Mouse (Mus musculus): ENCODE results near the gene Srgap3. TPM values are rescaled to one million over a fixed set of nuclear protein-coding genes. Genes with fewer than 3 reads are reported as not detected.
"Not testable (repeated sequence)": the region's sequence is repeated elsewhere in the genome, so short reads cannot be mapped to it uniquely, and the experiment has no call there.

The Srgap3 gene
- polyA plus RNA-seq, 1 experiment: 4.6 TPM

GRCm38 (mm10) chr6:112866096-112866495 lies 81.0 kb downstream of the Srgap3 start:
- Histone ChIP-seq H3K79me3 (ENCODE audit: low read depth) (no peaks in the 10 kb centered on the region), H3K79me2 (ENCODE audit: control insufficient read depth, insufficient read depth) (no peaks in the 10 kb centered on the region), H3K4me3 (ENCODE audit: insufficient read depth, poor library complexity, severe bottlenecking) (no peak overlapping the region), H3K27me3 (ENCODE audit: control insufficient read depth, insufficient read depth, insufficient read length) (no peaks in the 10 kb centered on the region), H3K36me3 (ENCODE audit: control insufficient read depth, insufficient read depth) (no peaks in the 10 kb centered on the region), H3ac (ENCODE audit: control insufficient read depth, insufficient read length, low read depth) (no peak overlapping the region)
- TF ChIP-seq CEBPB (IDR thresholded peaks at IDR 0.05; ENCODE audit: low read depth) (no peak), MYOG (IDR thresholded peaks at IDR 0.05; ENCODE audit: control insufficient read depth, extremely low read depth, insufficient read length) (no peak), MAX (IDR thresholded peaks at IDR 0.05) (no peak), FOSL1 (IDR thresholded peaks at IDR 0.05; ENCODE audit: insufficient read depth, low read length, poor library complexity, severe bottlenecking) (no peak), USF1 (IDR thresholded peaks at IDR 0.05; ENCODE audit: low read depth) (no peak), CTCF (IDR thresholded peaks at IDR 0.05; ENCODE audit: control insufficient read depth, insufficient read depth, insufficient read length) (no peak), MYOD1 (IDR thresholded peaks at IDR 0.05; ENCODE audit: control insufficient read depth, insufficient read length, low read depth) (no peak)

- no peak for TF ChIP-seq FOSL1 (IDR thresholded peaks at IDR 0.05; ENCODE audit: insufficient read depth, low read length, poor library complexity, severe bottlenecking)
- TF ChIP-seq CEBPB (IDR thresholded peaks at IDR 0.05; ENCODE audit: low read depth): no peak
- no peak for TF ChIP-seq MYOG (IDR thresholded peaks at IDR 0.05; ENCODE audit: control insufficient read depth, extremely low read depth, insufficient read length)
- TF ChIP-seq MYOD1 (IDR thresholded peaks at IDR 0.05; ENCODE audit: control insufficient read depth, insufficient read length, low read depth): no peak
- TF ChIP-seq CTCF (IDR thresholded peaks at IDR 0.05; ENCODE audit: control insufficient read depth, insufficient read depth, insufficient read length): no peak
- TF ChIP-seq MAX (IDR thresholded peaks at IDR 0.05): no peak
- TF ChIP-seq USF1 (IDR thresholded peaks at IDR 0.05; ENCODE audit: low read depth): no peak
- no peak overlapping the region for H3K4me3 ChIP-seq (ENCODE audit: insufficient read depth, poor library complexity, severe bottlenecking)
- no peaks in the 10 kb centered on the region for H3K79me3 ChIP-seq (ENCODE audit: low read depth)
- H3K27me3 ChIP-seq (ENCODE audit: control insufficient read depth, insufficient read depth, insufficient read length): no peaks in the 10 kb centered on the region
- no peaks in the 10 kb centered on the region for H3K36me3 ChIP-seq (ENCODE audit: control insufficient read depth, insufficient read depth)
- H3K79me2 ChIP-seq (ENCODE audit: control insufficient read depth, insufficient read depth): no peaks in the 10 kb centered on the region
- H3ac ChIP-seq (ENCODE audit: control insufficient read depth, insufficient read length, low read depth): no peak overlapping the region
These were observed 82.0 kb downstream of the Srgap3 start for GRCm38 (mm10) chr6:112865021-112865531.

GRCm38 (mm10) chr6:112862465-112862864 lies 84.6 kb downstream of the Srgap3 start:
- H3K79me3 ChIP-seq (ENCODE audit: low read depth): no peaks in the 10 kb centered on the region
- H3K79me2 ChIP-seq (ENCODE audit: control insufficient read depth, insufficient read depth): no peaks in the 10 kb centered on the region
- H3K36me3 ChIP-seq (ENCODE audit: control insufficient read depth, insufficient read depth): no peaks in the 10 kb centered on the region
- no peaks in the 10 kb centered on the region for H3K27me3 ChIP-seq (ENCODE audit: control insufficient read depth, insufficient read depth, insufficient read length)
- TF ChIP-seq FOSL1 (IDR thresholded peaks at IDR 0.05; ENCODE audit: insufficient read depth, low read length, poor library complexity, severe bottlenecking) (no peak), MYOD1 (IDR thresholded peaks at IDR 0.05; ENCODE audit: control insufficient read depth, insufficient read length, low read depth) (no peak), USF1 (IDR thresholded peaks at IDR 0.05; ENCODE audit: low read depth) (no peak), CEBPB (IDR thresholded peaks at IDR 0.05; ENCODE audit: low read depth) (no peak), MYOG (IDR thresholded peaks at IDR 0.05; ENCODE audit: control insufficient read depth, extremely low read depth, insufficient read length) (no peak), MAX (IDR thresholded peaks at IDR 0.05) (no peak), CTCF (IDR thresholded peaks at IDR 0.05; ENCODE audit: control insufficient read depth, insufficient read depth, insufficient read length) (no peak)
- no peak overlapping the region for H3ac ChIP-seq (ENCODE audit: control insufficient read depth, insufficient read length, low read depth)
- no peak overlapping the region for H3K4me3 ChIP-seq (ENCODE audit: insufficient read depth, poor library complexity, severe bottlenecking)

GRCm38 (mm10) chr6:112861351-112862297 lies 85.4 kb downstream of the Srgap3 start:
- Histone ChIP-seq H3K79me3 (ENCODE audit: low read depth) (no peaks in the 10 kb centered on the region), H3K27me3 (ENCODE audit: control insufficient read depth, insufficient read depth, insufficient read length) (no peaks in the 10 kb centered on the region), H3K79me2 (ENCODE audit: control insufficient read depth, insufficient read depth) (no peaks in the 10 kb centered on the region), H3K4me3 (ENCODE audit: insufficient read depth, poor library complexity, severe bottlenecking) (no peak overlapping the region), H3K36me3 (ENCODE audit: control insufficient read depth, insufficient read depth) (no peaks in the 10 kb centered on the region), H3ac (ENCODE audit: control insufficient read depth, insufficient read length, low read depth) (no peak overlapping the region)
- no peak for TF ChIP-seq USF1 (IDR thresholded peaks at IDR 0.05; ENCODE audit: low read depth)
- TF ChIP-seq CTCF (IDR thresholded peaks at IDR 0.05; ENCODE audit: control insufficient read depth, insufficient read depth, insufficient read length): no peak
- TF ChIP-seq FOSL1 (IDR thresholded peaks at IDR 0.05; ENCODE audit: insufficient read depth, low read length, poor library complexity, severe bottlenecking): no peak
- TF ChIP-seq MAX (IDR thresholded peaks at IDR 0.05): no peak
- TF ChIP-seq MYOD1 (IDR thresholded peaks at IDR 0.05; ENCODE audit: control insufficient read depth, insufficient read length, low read depth): no peak
- no peak for TF ChIP-seq CEBPB (IDR thresholded peaks at IDR 0.05; ENCODE audit: low read depth)
- TF ChIP-seq MYOG (IDR thresholded peaks at IDR 0.05; ENCODE audit: control insufficient read depth, extremely low read depth, insufficient read length): no peak

GRCm38 (mm10) chr6:112860290-112860689 lies 86.8 kb downstream of the Srgap3 start:
- not testable (repeated sequence) for H3K36me3 ChIP-seq (ENCODE audit: control insufficient read depth, insufficient read depth); H3K4me3 ChIP-seq (ENCODE audit: insufficient read depth, poor library complexity, severe bottlenecking); H3K79me2 ChIP-seq (ENCODE audit: control insufficient read depth, insufficient read depth); H3K79me3 ChIP-seq (ENCODE audit: low read depth); H3ac ChIP-seq (ENCODE audit: control insufficient read depth, insufficient read length, low read depth); H3K27me3 ChIP-seq (ENCODE audit: control insufficient read depth, insufficient read depth, insufficient read length)

Data from C2C12 (cell line).